Mouse (Mus musculus): ENCODE measurements at regions not wholly inside any gene's neighbourhood (a gene's known extent, or its start where the extent isn't known, plus 50 kb on each side); places are given as distances from the start of the nearest gene placed in this dataset.

DNA sequence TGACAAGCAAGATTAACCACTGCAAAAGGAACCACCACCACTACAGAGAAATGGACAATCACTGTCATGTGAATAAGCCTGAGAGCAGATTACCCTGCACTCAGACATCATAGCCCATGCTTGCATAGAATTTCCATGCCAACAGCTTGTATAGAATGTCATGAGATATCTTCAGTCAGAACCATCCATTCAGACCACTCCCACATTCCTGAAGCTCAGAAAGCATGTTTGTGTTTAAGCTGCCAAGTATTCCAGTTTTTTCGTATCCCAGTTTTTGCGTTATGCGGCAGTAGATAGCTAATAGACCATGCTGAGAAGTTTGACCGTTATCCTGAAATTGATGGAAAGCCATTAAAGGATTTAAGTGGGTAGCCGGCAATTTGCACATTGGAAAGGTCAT is 155.8 kb upstream of the Snx19 start:
- TF ChIP-seq CTCF (conservative IDR thresholded peaks at IDR 0.05; ENCODE audit: low read length): no peak
- no peak for TF ChIP-seq NANOG (IDR thresholded peaks at IDR 0.05; ENCODE audit: borderline replicate concordance, low read length)
- TF ChIP-seq POU5F1 (IDR thresholded peaks at IDR 0.05; ENCODE audit: borderline replicate concordance, low read length): no peak

Data from E14TG2a.4 (cell line).